Mouse (Mus musculus): Measurements from ENCODE around the gene Gm20605.

The Gm20605 gene

GRCm38 (mm10) chr5:137628498-137629305, at the start of gene Gm20605, which contains the start of the genes Fbxo24 and Lrch4:
Gm20605 (plus strand) TSS chr5:137629175.
Fbxo24 (minus strand) TSS chr5:137629002.
Lrch4 (plus strand) TSS chr5:137629121.
- DNase-seq (ENCODE audit: low spot score in 2 of 2) = peak; percentile 99 to 100

GRCm38 (mm10) chr5:137580246-137580645, 48.7 kb upstream of the Gm20605 start:
- DNase-seq (ENCODE audit: low spot score in 2 of 2) = no peak

- no peak for DNase-seq (ENCODE audit: low spot score in 2 of 2)
Observed at GRCm38 (mm10) chr5:137582702-137583101, 46.3 kb upstream of the Gm20605 start.

GRCm38 (mm10) chr5:137583670-137584169, 45.3 kb upstream of the Gm20605 start:
- DNase-seq (ENCODE audit: low spot score in 2 of 2) = peak; percentile 82 to 88

GRCm38 (mm10) chr5:137584976-137585375, 44.0 kb upstream of the Gm20605 start:
- peak; percentile 68 to 77 for DNase-seq (ENCODE audit: low spot score in 2 of 2)

- DNase-seq (ENCODE audit: low spot score in 2 of 2) = no peak
Observed at GRCm38 (mm10) chr5:137590507-137590906, 38.5 kb upstream of the Gm20605 start.

- no peak for DNase-seq (ENCODE audit: low spot score in 2 of 2)
Observed at GRCm38 (mm10) chr5:137595921-137596320, 33.1 kb upstream of the Gm20605 start.

- DNase-seq (ENCODE audit: low spot score in 2 of 2) = no peak
Observed at GRCm38 (mm10) chr5:137596601-137597261, 32.2 kb upstream of the Gm20605 start.

- DNase-seq (ENCODE audit: low spot score in 2 of 2) = no peak
Observed at GRCm38 (mm10) chr5:137597625-137598024, 31.4 kb upstream of the Gm20605 start.

GRCm38 (mm10) chr5:137598100-137598826, 30.7 kb upstream of the Gm20605 start:
- no peak for DNase-seq (ENCODE audit: low spot score in 2 of 2)

GRCm38 (mm10) chr5:137599600-137599999, 29.4 kb upstream of the Gm20605 start:
- no peak for DNase-seq (ENCODE audit: low spot score in 2 of 2)

- DNase-seq (ENCODE audit: low spot score in 2 of 2) = peak in 1 of 2 experiments; percentile 45
Observed at GRCm38 (mm10) chr5:137600281-137600618, 28.7 kb upstream of the Gm20605 start.

GRCm38 (mm10) chr5:137600619-137601364, 28.2 kb upstream of the Gm20605 start, which contains the start of gene Mospd3:
Mospd3 (minus strand) TSS chr5:137601058.
- peak; percentile 97 for DNase-seq (ENCODE audit: low spot score in 2 of 2)

GRCm38 (mm10) chr5:137601365-137601729, 27.6 kb upstream of the Gm20605 start:
- no peak for DNase-seq (ENCODE audit: low spot score in 2 of 2)

- DNase-seq (ENCODE audit: low spot score in 2 of 2) = no peak
Observed at GRCm38 (mm10) chr5:137607860-137608653, 20.9 kb upstream of the Gm20605 start.

- no peak for DNase-seq (ENCODE audit: low spot score in 2 of 2)
Observed at GRCm38 (mm10) chr5:137608654-137609190, 20.3 kb upstream of the Gm20605 start.

- no peak for DNase-seq (ENCODE audit: low spot score in 2 of 2)
Observed at GRCm38 (mm10) chr5:137609292-137609691, 19.7 kb upstream of the Gm20605 start.

- no peak for DNase-seq (ENCODE audit: low spot score in 2 of 2)
Observed at GRCm38 (mm10) chr5:137610056-137610455, 18.9 kb upstream of the Gm20605 start.

- DNase-seq (ENCODE audit: low spot score in 2 of 2) = no peak
Observed at GRCm38 (mm10) chr5:137610548-137611244, 18.3 kb upstream of the Gm20605 start.

GRCm38 (mm10) chr5:137611245-137611602, 17.8 kb upstream of the Gm20605 start:
- no peak for DNase-seq (ENCODE audit: low spot score in 2 of 2)

Measured in right cerebral cortex, postnatal 10 days (tissue).